Mouse (Mus musculus) testis, adult 2 months (tissue): Measurements from ENCODE around the gene Gm498. TPM values are rescaled to one million over a fixed set of nuclear protein-coding genes. Genes with fewer than 3 reads are reported as not detected.

Experiments used
- H3K27ac ChIP-seq: fragments of 200-500 bp; 2 replicates; pipeline ENCODE4 v1.5.1; 2012; ENCODE audit warnings: low read depth, low read length; ENCODE audit not compliant: control insufficient read depth, insufficient read depth
- H3K27me3 ChIP-seq: fragments of 200-500 bp; 2 replicates; pipeline ENCODE4 v1.6.1; 2012; ENCODE audit warnings: mild to moderate bottlenecking, low read length, moderate library complexity; ENCODE audit not compliant: control insufficient read depth, insufficient read depth
- H3K36me3 ChIP-seq: fragments of 200-500 bp; 2 replicates; pipeline ENCODE4 v1.6.1; 2012; ENCODE audit warnings: mild to moderate bottlenecking, low read length; ENCODE audit not compliant: control insufficient read depth, insufficient read depth
- H3K4me1 ChIP-seq: fragments of 200-500 bp; 2 replicates; pipeline ENCODE4 v1.6.1; 2012; ENCODE audit warnings: low read length; ENCODE audit not compliant: control insufficient read depth, insufficient read depth
- H3K4me3 ChIP-seq: fragments of 200-500 bp; 2 replicates; pipeline ENCODE4 v1.5.1; 2012; ENCODE audit warnings: low read depth, mild to moderate bottlenecking, low read length, moderate library complexity, mixed read lengths; ENCODE audit not compliant: control insufficient read depth
- CTCF ChIP-seq: fragments of 200-500 bp; IDR thresholded peaks from 2 replicates; pipeline ENCODE4 v1.5.1; 2012; ENCODE audit warnings: low read depth, mild to moderate bottlenecking, inconsistent platforms, low read length, moderate library complexity; ENCODE audit not compliant: control insufficient read depth, insufficient read depth, insufficient replicate concordance
- POLR2A ChIP-seq: fragments of 200-500 bp; IDR thresholded peaks from 2 replicates; pipeline ENCODE4 v1.6.1; 2012; ENCODE audit warnings: low read depth, mild to moderate bottlenecking, inconsistent platforms, low read length, moderate library complexity; ENCODE audit not compliant: control insufficient read depth
- polyA plus RNA-seq: library from polyadenylated mRNA; depleted of rRNA; stranded (reverse); fragments of >200 nt; gene quantifications from 2 replicates; pipeline ENCODE4 v1.2.3, GENCODE M21; 2012; rRNA removed

Gm498 gene
- polyA plus RNA-seq, 1 experiment, result 242 TPM

GRCm38 (mm10) chr7:143942941-143943691 lies 76.5 kb downstream of the Gm498 start:
- Histone ChIP-seq H3K4me1 (no peaks in the 10 kb centered on the region), H3K36me3 (no peaks in the 10 kb centered on the region), H3K27ac (no peak overlapping the region), H3K27me3 (no peaks in the 10 kb centered on the region), H3K4me3 (no peak overlapping the region)
- TF ChIP-seq CTCF (no peak), POLR2A (no peak)

- Histone ChIP-seq H3K4me3 (no peak overlapping the region), H3K27ac (no peak overlapping the region), H3K4me1 (no peaks in the 10 kb centered on the region), H3K36me3 (no peaks in the 10 kb centered on the region), H3K27me3 (no peaks in the 10 kb centered on the region)
- TF ChIP-seq POLR2A (no peak), CTCF (no peak)
Observed at GRCm38 (mm10) chr7:143944421-143944980, 77.9 kb downstream of the Gm498 start.

Other genes starting within 250 kb of the Gm498 start
- gene Tnfrsf26, start 238.1 kb upstream of the Gm498 start, polyA plus RNA-seq, result not detected in 2 replicates
- 0.87 and 0.88 TPM in 2 replicates for gene Tnfrsf22, start 217.2 kb upstream of the Gm498 start, polyA plus RNA-seq
- gene Tnfrsf23, start 181.0 kb upstream of the Gm498 start, polyA plus RNA-seq, result 0.60 and 0.63 TPM in 2 replicates
- 7.9 and 8.4 TPM in 2 replicates for gene Osbpl5, start 109.9 kb upstream of the Gm498 start, polyA plus RNA-seq
- not detected in 2 replicates for gene Mrgprg, start 99.8 kb upstream of the Gm498 start, polyA plus RNA-seq
- 0.11 and 0.18 TPM in 2 replicates for gene Mrgpre, start 82.3 kb upstream of the Gm498 start, polyA plus RNA-seq
- gene Nadsyn1, start 44.0 kb upstream of the Gm498 start, polyA plus RNA-seq, result 11.4 and 12.1 TPM in 2 replicates
- gene Dhcr7, start 43.7 kb upstream of the Gm498 start, polyA plus RNA-seq, result 42.3 and 42.9 TPM in 2 replicates
- 30.0 and 34.7 TPM in 2 replicates for gene Shank2, start 135.1 kb downstream of the Gm498 start, polyA plus RNA-seq